Mouse (Mus musculus): Measurements from ENCODE around the gene Abcb9.

- TF ChIP-seq CTCF (IDR thresholded peaks at IDR 0.05; ENCODE audit: low read depth, low read length) (no peak), TAL1 (conservative IDR thresholded peaks at IDR 0.05; ENCODE audit: low read depth, low read length) (no peak), GATA1 (IDR thresholded peaks at IDR 0.05; ENCODE audit: borderline replicate concordance, low read length) (no peak), POLR2AphosphoS5 (IDR thresholded peaks at IDR 0.05; ENCODE audit: insufficient replicate concordance, low read depth, low read length) (no peak)
Measured at GRCm38 (mm10) chr5:124015727-124016126, 79.9 kb downstream of the Abcb9 start.

Data from G1E (cell line).